Mouse (Mus musculus): ENCODE data around the gene Sun2. TPM values are rescaled to one million over a fixed set of nuclear protein-coding genes. Genes with fewer than 3 reads are reported as not detected.
A peak's percentile ranks its signal among the peaks of the same experiment; 100 is the strongest.

Gene Sun2
- 10 to 100 TPM; 79.0 to 81.8 TPM for total RNA-seq (2021)
- long read RNA-seq, experiment 1, partial matches to known transcripts = 1 of 2 reads
- long read RNA-seq, experiment 1, other reads (novel, unspliced or antisense) = 1 of 2 reads
- long read RNA-seq, experiment 2, partial matches to known transcripts = 0 of 4 reads
- long read RNA-seq, experiment 2, other reads (novel, unspliced or antisense) = 4 of 4 reads

GRCm38 (mm10) chr15:79741921-79742705 is at the start of gene Sun2:
Sun2 (minus strand) TSS chr15:79742536.
- peak; percentile 92 for DNase-seq (ENCODE audit: low spot score)

GRCm38 (mm10) chr15:79791502-79791901 is 49.2 kb upstream of the Sun2 start:
- no peak for DNase-seq (ENCODE audit: low spot score)

- no peak for DNase-seq (ENCODE audit: low spot score)
Observed at GRCm38 (mm10) chr15:79790905-79791304, 48.6 kb upstream of the Sun2 start.

GRCm38 (mm10) chr15:79790111-79790510 is 47.8 kb upstream of the Sun2 start:
- no peak for DNase-seq (ENCODE audit: low spot score)

GRCm38 (mm10) chr15:79787815-79788214 is 45.5 kb upstream of the Sun2 start:
- DNase-seq (ENCODE audit: low spot score) = no peak

GRCm38 (mm10) chr15:79785056-79785455 is 42.7 kb upstream of the Sun2 start:
- DNase-seq (ENCODE audit: low spot score) = no peak

- DNase-seq (ENCODE audit: low spot score) = no peak
Observed at GRCm38 (mm10) chr15:79777749-79778148, 35.4 kb upstream of the Sun2 start, which contains the start of gene Dnal4. Dnal4 (minus strand) TSS chr15:79777849.

- DNase-seq (ENCODE audit: low spot score) = no peak
Observed at GRCm38 (mm10) chr15:79775662-79776061, 33.3 kb upstream of the Sun2 start.

- peak; percentile 98 for DNase-seq (ENCODE audit: low spot score)
Observed at GRCm38 (mm10) chr15:79774117-79775027, 32.0 kb upstream of the Sun2 start.

GRCm38 (mm10) chr15:79770629-79771240 is 28.4 kb upstream of the Sun2 start:
- no peak for DNase-seq (ENCODE audit: low spot score)

- no peak for DNase-seq (ENCODE audit: low spot score)
Observed at GRCm38 (mm10) chr15:79768302-79768701, 26.0 kb upstream of the Sun2 start.

- no peak for DNase-seq (ENCODE audit: low spot score)
Observed at GRCm38 (mm10) chr15:79767327-79767961, 25.1 kb upstream of the Sun2 start.

GRCm38 (mm10) chr15:79766586-79767071 is 24.3 kb upstream of the Sun2 start:
- no peak for DNase-seq (ENCODE audit: low spot score)

- DNase-seq (ENCODE audit: low spot score) = no peak
Observed at GRCm38 (mm10) chr15:79766168-79766567, 23.8 kb upstream of the Sun2 start.

GRCm38 (mm10) chr15:79765361-79765760 is 23.0 kb upstream of the Sun2 start:
- DNase-seq (ENCODE audit: low spot score) = no peak

- DNase-seq (ENCODE audit: low spot score) = no peak
Observed at GRCm38 (mm10) chr15:79764539-79765267, 22.4 kb upstream of the Sun2 start.

- DNase-seq (ENCODE audit: low spot score) = no peak
Observed at GRCm38 (mm10) chr15:79763601-79764246, 21.4 kb upstream of the Sun2 start.

GRCm38 (mm10) chr15:79763001-79763400 is 20.7 kb upstream of the Sun2 start:
- no peak for DNase-seq (ENCODE audit: low spot score)

GRCm38 (mm10) chr15:79760956-79761355 is 18.6 kb upstream of the Sun2 start:
- no peak for DNase-seq (ENCODE audit: low spot score)

GRCm38 (mm10) chr15:79757118-79757517 is 14.8 kb upstream of the Sun2 start:
- no peak for DNase-seq (ENCODE audit: low spot score)

Measured in gastrocnemius, adult 18-20 months (tissue).